Mouse (Mus musculus) kidney, adult 2 months (tissue): ENCODE data around the gene Lrrc2.

ENCODE experiments used
- CTCF ChIP-seq: fragments of 200-500 bp; conservative IDR thresholded peaks from 2 replicates; pipeline ENCODE4 v1.5.1; 2011; ENCODE audit warnings: low read depth, mild to moderate bottlenecking, control low read depth, low read length, moderate library complexity, mixed read lengths; ENCODE audit not compliant: insufficient read depth, insufficient read length
- POLR2A ChIP-seq: fragments of 200-500 bp; IDR thresholded peaks from one replicate; pipeline ENCODE4 v1.6.1; 2011; ENCODE audit warnings: low read depth, low read length, control low read depth

DNA sequence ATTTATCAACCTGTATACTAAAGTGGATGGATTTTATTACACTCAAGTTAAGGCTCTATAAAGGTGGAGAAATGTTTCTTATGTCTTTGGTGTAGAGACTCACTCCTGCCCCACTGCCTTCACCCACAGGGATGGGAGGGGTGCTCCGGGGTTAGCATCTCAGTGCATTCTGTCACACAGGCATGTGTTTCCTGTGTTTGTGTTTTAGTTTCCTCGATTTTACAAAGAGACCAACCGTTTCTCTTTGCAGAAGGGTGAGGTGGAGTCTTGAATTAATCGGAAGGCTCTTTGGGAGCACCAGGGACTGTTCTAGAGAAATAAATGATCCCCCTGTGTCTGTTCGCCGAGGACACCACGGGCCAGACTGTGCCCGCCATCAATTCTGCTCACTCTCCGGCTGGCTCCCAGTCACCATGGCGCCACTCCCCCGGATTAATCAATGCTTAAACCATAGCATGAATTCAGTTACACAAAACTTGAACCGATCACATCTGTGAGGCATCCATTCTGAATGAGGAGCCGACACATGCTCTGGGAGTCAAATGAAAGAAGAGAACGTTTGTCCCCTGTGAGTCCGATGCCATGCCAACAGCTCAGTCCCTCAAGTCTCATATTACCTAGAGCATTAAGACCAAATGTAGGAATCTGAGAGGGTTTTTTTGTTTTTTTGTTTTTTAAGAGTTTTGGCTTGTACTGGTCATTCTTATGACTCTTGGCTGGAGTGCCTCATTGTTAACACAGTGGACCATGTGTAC lies 30.5 kb upstream of the Lrrc2 start:
- TF ChIP-seq CTCF, result no peak
- no peak for TF ChIP-seq POLR2A
